Mouse (Mus musculus) spleen, postnatal 36 days (tissue): ENCODE measurements around the gene Ankrd44.

Source experiments
- DNase-seq, 2 experiments: peaks; one replicate each; pipeline ENCODE4 v3.0.0; 2022; ENCODE audit warnings: low spot score in 2 of 2, mixed read lengths in 1 of 2

Ankrd44 gene

GRCm38 (mm10) chr1:54922707-54923106 lies 3.5 kb downstream of the Ankrd44 start:
- DNase-seq = no peak

GRCm38 (mm10) chr1:54922025-54922574 lies 4.1 kb downstream of the Ankrd44 start:
- no peak for DNase-seq

- DNase-seq = no peak
Observed at GRCm38 (mm10) chr1:54920132-54920531, 6.1 kb downstream of the Ankrd44 start.

- no peak for DNase-seq
Observed at GRCm38 (mm10) chr1:54916456-54916855, 9.7 kb downstream of the Ankrd44 start.

- peak; percentile 45 to 66 for DNase-seq
Observed at GRCm38 (mm10) chr1:54914387-54914786, 11.8 kb downstream of the Ankrd44 start.

- peak; percentile 84 to 85 for DNase-seq
Observed at GRCm38 (mm10) chr1:54913379-54913873, 12.8 kb downstream of the Ankrd44 start.

GRCm38 (mm10) chr1:54913063-54913335 lies 13.2 kb downstream of the Ankrd44 start:
- DNase-seq = no peak

GRCm38 (mm10) chr1:54912290-54913062 lies 13.7 kb downstream of the Ankrd44 start:
- DNase-seq = peak; percentile 46 to 49

- no peak for DNase-seq
Observed at GRCm38 (mm10) chr1:54911256-54911610, 15.0 kb downstream of the Ankrd44 start.

GRCm38 (mm10) chr1:54910489-54911255 lies 15.5 kb downstream of the Ankrd44 start:
- DNase-seq = no peak

GRCm38 (mm10) chr1:54908786-54909185 lies 17.4 kb downstream of the Ankrd44 start:
- no peak for DNase-seq

- peak in 1 of 2 experiments; percentile 46 for DNase-seq
Observed at GRCm38 (mm10) chr1:54907066-54907639, 19.0 kb downstream of the Ankrd44 start.

GRCm38 (mm10) chr1:54906322-54906721 lies 19.9 kb downstream of the Ankrd44 start:
- DNase-seq = no peak

- DNase-seq = no peak
Observed at GRCm38 (mm10) chr1:54905632-54906031, 20.6 kb downstream of the Ankrd44 start.

- no peak for DNase-seq
Observed at GRCm38 (mm10) chr1:54904165-54904564, 22.0 kb downstream of the Ankrd44 start.

GRCm38 (mm10) chr1:54902689-54903246 lies 23.4 kb downstream of the Ankrd44 start:
- no peak for DNase-seq

- no peak for DNase-seq
Observed at GRCm38 (mm10) chr1:54901084-54901483, 25.1 kb downstream of the Ankrd44 start.

GRCm38 (mm10) chr1:54899247-54899646 lies 26.9 kb downstream of the Ankrd44 start:
- no peak for DNase-seq

- DNase-seq = no peak
Observed at GRCm38 (mm10) chr1:54898656-54899084, 27.5 kb downstream of the Ankrd44 start.

- no peak for DNase-seq
Observed at GRCm38 (mm10) chr1:54897726-54898125, 28.5 kb downstream of the Ankrd44 start.

GRCm38 (mm10) chr1:54896109-54897085 lies 29.8 kb downstream of the Ankrd44 start:
- peak; percentile 53 to 60 for DNase-seq
